In genomic region chr19:6067724-6068415, GRCm38 (mm10) we compare ENCODE assay signal across 8 mouse cellular contexts. TPM values are rescaled to one million over a fixed set of nuclear protein-coding genes. Genes with fewer than 3 reads are reported as not detected.
DNase-seq lines count a peak whose midpoint lies in the region; ATAC-seq and TF ChIP-seq lines count a peak whose summit lies in the region.

Tm7sf2 (minus strand) TSS chr19:6068373.

- H3K4me1 ChIP-seq in heart, embryonic 11.5 days (ENCODE audit: control insufficient read depth, insufficient read depth, low read length), result peaks cover 18% of the 10 kb centered on the region
- peaks cover 25% of the 10 kb centered on the region for H3K4me1 ChIP-seq in kidney, embryonic 16.5 days (ENCODE audit: insufficient read depth, low read length)
- H3K4me1 ChIP-seq in liver, adult 2 months (ENCODE audit: control insufficient read depth, insufficient read depth, low read length), result peaks cover 16% of the 10 kb centered on the region
- peaks cover 8% of the 10 kb centered on the region for H3K4me1 ChIP-seq in stomach, embryonic 14.5 days (ENCODE audit: control insufficient read depth, insufficient read depth, low read length)

- TF ChIP-seq CTCF in brain, embryonic 14.5 days (IDR thresholded peaks at IDR 0.05; ENCODE audit: borderline replicate concordance, extremely low read depth, insufficient read depth, insufficient read length), result peak; percentile 3; the same call in 1 of the 2 replicates
- TF ChIP-seq CTCF in liver, adult 2 months (IDR thresholded peaks at IDR 0.05; ENCODE audit: low read depth, low read length), result no peak

- DNase-seq in CD4-positive helper T cell, adult 2 months (ENCODE audit: low read depth, low spot score), result peak; percentile 93
- peak; percentile 96 for DNase-seq in brain, embryonic 14.5 days (ENCODE audit: low read depth)
- DNase-seq in liver, adult 2 months (ENCODE audit: extremely low read depth, low read depth, low spot score), result peak; percentile 89

- no peaks in the 10 kb centered on the region for H3K27me3 ChIP-seq in heart, embryonic 11.5 days (ENCODE audit: control insufficient read depth, insufficient read depth, low read length)
- H3K27me3 ChIP-seq in kidney, embryonic 16.5 days (ENCODE audit: insufficient read depth, low read length), result no peaks in the 10 kb centered on the region
- H3K27me3 ChIP-seq in liver, adult 2 months (ENCODE audit: control insufficient read depth, insufficient read depth, low read length), result no peaks in the 10 kb centered on the region
- H3K27me3 ChIP-seq in myocyte (ENCODE audit: control insufficient read depth, insufficient read depth, insufficient read length), result no peaks in the 10 kb centered on the region
- no peaks in the 10 kb centered on the region for H3K27me3 ChIP-seq in stomach, embryonic 14.5 days (ENCODE audit: control insufficient read depth, insufficient read depth, low read length)

- peaks cover 5% of the 10 kb centered on the region; the same call in 1 of the 2 replicates for H3K79me2 ChIP-seq in liver, adult 2 months (ENCODE audit: control insufficient read depth, insufficient read depth, low read length)
- peaks cover 11% of the 10 kb centered on the region for H3K79me2 ChIP-seq in myocyte (ENCODE audit: control insufficient read depth, insufficient read depth)

- H3K9ac ChIP-seq in heart, embryonic 11.5 days (ENCODE audit: low read depth, low read length), result peak within 1 kb of the TSS; percentile 71
- peak within 1 kb of the TSS; percentile 66 for H3K9ac ChIP-seq in kidney, embryonic 16.5 days (replicated peaks; ENCODE audit: low read length)
- H3K9ac ChIP-seq in liver, adult 2 months (ENCODE audit: low read depth, low read length), result peak within 1 kb of the TSS; percentile 85
- peak within 1 kb of the TSS; percentile 40 for H3K9ac ChIP-seq in stomach, embryonic 14.5 days (replicated peaks; ENCODE audit: low read depth, low read length)

- TF ChIP-seq POLR2A in brain, embryonic 14.5 days (IDR thresholded peaks at IDR 0.05; ENCODE audit: borderline replicate concordance, extremely low read depth, insufficient read depth, insufficient read length, poor library complexity, severe bottlenecking), result peak; percentile 20; the same call in 1 of the 2 replicates
- peak; percentile 67; the same call in 1 of the 2 replicates for TF ChIP-seq POLR2A in liver, adult 2 months (IDR thresholded peaks at IDR 0.05; ENCODE audit: extremely low read depth, insufficient read depth, low read length)
- no peak for TF ChIP-seq POLR2A in myocyte (IDR thresholded peaks at IDR 0.05; ENCODE audit: insufficient read length, low read depth)

- H3K27ac ChIP-seq in heart, embryonic 11.5 days (ENCODE audit: low read depth, low read length), result peak within 1 kb of the TSS; percentile 57
- H3K27ac ChIP-seq in kidney, embryonic 16.5 days (ENCODE audit: low read length), result peak within 1 kb of the TSS; percentile 78
- H3K27ac ChIP-seq in liver, adult 2 months (replicated peaks; ENCODE audit: insufficient read depth, low read depth, low read length), result peak within 1 kb of the TSS; percentile 71
- peak within 1 kb of the TSS; percentile 74 for H3K27ac ChIP-seq in stomach, embryonic 14.5 days (ENCODE audit: low read length)

- H3ac ChIP-seq in myocyte (ENCODE audit: control insufficient read depth, insufficient read length), result peak within 1 kb of the TSS; percentile 17

- peak within 1 kb of the TSS; percentile 99 for H3K4me2 ChIP-seq in heart, embryonic 11.5 days
- H3K4me2 ChIP-seq in kidney, embryonic 16.5 days (replicated peaks; ENCODE audit: low read depth, low read length), result peak within 1 kb of the TSS; percentile 89
- peak within 1 kb of the TSS; percentile 99 for H3K4me2 ChIP-seq in myocyte (ENCODE audit: low read depth)
- peak within 1 kb of the TSS; percentile 85 for H3K4me2 ChIP-seq in stomach, embryonic 14.5 days (replicated peaks; ENCODE audit: low read depth, low read length)

- WGBS in heart, embryonic 11.5 days (ENCODE audit: insufficient replicate concordance), result 13% methylated on average over 33 of the region's 33 CpGs
- 7% methylated on average over 33 of the region's 33 CpGs for WGBS in kidney, embryonic 16.5 days
- 11% methylated on average over 33 of the region's 33 CpGs for WGBS in liver, adult 2 months
- 8% methylated on average over 33 of the region's 33 CpGs for WGBS in stomach, embryonic 14.5 days

- peaks cover 17% of the 10 kb centered on the region for H3K36me3 ChIP-seq in heart, embryonic 11.5 days (ENCODE audit: control insufficient read depth, insufficient read depth, low read length)
- H3K36me3 ChIP-seq in kidney, embryonic 16.5 days (ENCODE audit: insufficient read depth, low read length), result peaks cover 27% of the 10 kb centered on the region
- H3K36me3 ChIP-seq in liver, adult 2 months (ENCODE audit: control insufficient read depth, insufficient read depth, low read length), result no peaks in the 10 kb centered on the region; the same call in 1 of the 2 replicates
- no peaks in the 10 kb centered on the region for H3K36me3 ChIP-seq in myocyte (ENCODE audit: control insufficient read depth, insufficient read depth)
- peaks cover 9% of the 10 kb centered on the region for H3K36me3 ChIP-seq in stomach, embryonic 14.5 days (ENCODE audit: control insufficient read depth, insufficient read depth, low read length)

- no peaks in the 10 kb centered on the region for H3K9me3 ChIP-seq in heart, embryonic 11.5 days (replicated peaks; ENCODE audit: control insufficient read depth, low read length)
- no peaks in the 10 kb centered on the region for H3K9me3 ChIP-seq in kidney, embryonic 16.5 days (ENCODE audit: low read length)
- H3K9me3 ChIP-seq in stomach, embryonic 14.5 days (ENCODE audit: control insufficient read depth, low read depth, low read length), result no peaks in the 10 kb centered on the region

- ATAC-seq in erythroblast, adult 5-6 weeks (replicated peaks; ENCODE audit: low FRiP score, poor library complexity, severe bottlenecking), result peak; percentile 91
- peak; percentile 84 for ATAC-seq in heart, embryonic 11.5 days (replicated peaks; ENCODE audit: insufficient number of reproducible peaks, low FRiP score, low TSS enrichment)
- peak; percentile 95 for ATAC-seq in kidney, embryonic 16.5 days (ENCODE audit: low FRiP score, low TSS enrichment)
- peak; percentile 94 for ATAC-seq in stomach, embryonic 14.5 days (ENCODE audit: insufficient number of reproducible peaks, insufficient read depth, low FRiP score, low read depth)

- peak within 1 kb of the TSS; percentile 52 for H3K4me3 ChIP-seq in heart, embryonic 11.5 days (ENCODE audit: low read depth, low read length)
- peak within 1 kb of the TSS; percentile 56 for H3K4me3 ChIP-seq in kidney, embryonic 16.5 days (ENCODE audit: low read length)
- H3K4me3 ChIP-seq in liver, adult 2 months (ENCODE audit: insufficient read depth, low read depth, low read length), result peak within 1 kb of the TSS; percentile 74
- peak within 1 kb of the TSS; percentile 41 for H3K4me3 ChIP-seq in myocyte
- peak within 1 kb of the TSS; percentile 38 for H3K4me3 ChIP-seq in stomach, embryonic 14.5 days (ENCODE audit: low read depth, low read length)

TF ChIP-seq in myocyte, 11 proteins besides CTCF, POLR2A, EP300 and RAD21:
- TF ChIP-seq CEBPB (IDR thresholded peaks at IDR 0.05; ENCODE audit: insufficient read depth, poor library complexity, severe bottlenecking), result no peak
- TF ChIP-seq POLR2AphosphoS2 (IDR thresholded peaks at IDR 0.05; ENCODE audit: insufficient read length, low read depth), result peak; percentile 16
- TF ChIP-seq USF1 (IDR thresholded peaks at IDR 0.05; ENCODE audit: low read depth), result no peak
- peak; percentile 75 for TF ChIP-seq E2F4 (IDR thresholded peaks at IDR 0.05; ENCODE audit: insufficient read depth)
- no peak for TF ChIP-seq TCF3 (IDR thresholded peaks at IDR 0.05; ENCODE audit: insufficient read length, low read depth)
- no peak for TF ChIP-seq SRF (IDR thresholded peaks at IDR 0.05; ENCODE audit: control insufficient read depth, insufficient read length, low read depth)
- no peak for TF ChIP-seq MAX (IDR thresholded peaks at IDR 0.05; ENCODE audit: low read depth)
- peak in 2 of 3 experiments; percentile 38 to 42 for TF ChIP-seq MYOG (IDR thresholded peaks at IDR 0.05; ENCODE audit: control insufficient read depth in 1 of 3, insufficient read depth in 1 of 3, insufficient read length in 2 of 3, low read depth in 2 of 3)
- no peak for TF ChIP-seq TCF12 (IDR thresholded peaks at IDR 0.05; ENCODE audit: insufficient read depth, poor library complexity, severe bottlenecking)
- no peak for TF ChIP-seq REST (IDR thresholded peaks at IDR 0.05; ENCODE audit: insufficient read depth, insufficient read length)
- peak in 1 of 3 experiments; percentile 43 for TF ChIP-seq MYOD1 (IDR thresholded peaks at IDR 0.05; ENCODE audit: control insufficient read depth in 1 of 3, insufficient read length in 2 of 3, low read depth in 2 of 3)

RNA-seq across cellular contexts. Expression of gene Tm7sf2, which starts in this region (rescaled TPM):
- polyA plus RNA-seq in brain, embryonic 14.5 days (2012; rRNA removed), result 76.1 and 100 TPM in 2 replicates
- 1.2 and 2.3 TPM in 2 replicates for total RNA-seq in erythroblast, adult 5-6 weeks (2015; ENCODE audit: low replicate concordance)
- 0.98 and 4.2 TPM in 2 replicates for total RNA-seq in erythroblast, adult 5-6 weeks (2017; ENCODE audit: low replicate concordance)
- 10.1 and 11.9 TPM in 2 replicates for polyA plus RNA-seq in heart, embryonic 11.5 days (2014; fragmentation: Nextera tagmentation; extraction: Ambion mirVana)
- polyA plus RNA-seq in kidney, embryonic 16.5 days (2015; fragmentation: Nextera tagmentation; extraction: Ambion mirVana), result 22.8 and 28.6 TPM in 2 replicates
- total RNA-seq in liver, adult 2 months (2014; rRNA removed), result 185 and 210 TPM in 2 replicates
- polyA plus RNA-seq in liver, adult 2 months (2012; rRNA removed), result 433 and 503 TPM in 2 replicates
- 37.1 TPM for polyA plus RNA-seq in myocyte (2012; fragmentation: generic; extraction: Trizol)
- polyA plus RNA-seq in stomach, embryonic 14.5 days (2014; fragmentation: Nextera tagmentation; extraction: Ambion mirVana), result 24.8 and 24.9 TPM in 2 replicates

Comparison
In these comparisons a context has a peak if more than half of its experiments do, and no peak if none do; other contexts are left out.
1. Peak in every context shown above with its lines: DNase-seq, ATAC-seq, H3K4me3 ChIP-seq and H3K27ac ChIP-seq.
2. RNA of gene Tm7sf2 (total RNA-seq): 185 to 210 TPM in liver, adult 2 months; 0.98 to 4.2 TPM in erythroblast, adult 5-6 weeks; every median in the first group is over 10 times any median in the second.